Mouse (Mus musculus) liver, embryonic 11.5 days (tissue): ENCODE data around the gene Slc6a3. TPM values are rescaled to one million over a fixed set of nuclear protein-coding genes. Genes with fewer than 3 reads are reported as not detected.

Source experiments
- ATAC-seq: fragments of 200-750 bp; cut with Nextera tagmentation; replicated peaks from 2 replicates; pipeline ENCODE4 v1.8.0; 2017; ENCODE audit warnings: moderate number of reproducible peaks, mild to moderate bottlenecking, moderate TSS enrichment, moderate library complexity; ENCODE audit not compliant: low FRiP score
- DNase-seq: peaks from one replicate; pipeline ENCODE4 v3.0.0-alpha.2; 2017; ENCODE audit warnings: low spot score
- H3K27ac ChIP-seq: fragments of 300-500 bp; sonication (generic); 2 replicates; pipeline ENCODE4 v1.5.1; 2014; ENCODE audit warnings: mild to moderate bottlenecking, low read depth, low read length, control low read depth
- H3K27me3 ChIP-seq: fragments of 300-500 bp; sonication (generic); replicated peaks from 2 replicates; pipeline ENCODE4 v1.6.1; 2014; ENCODE audit warnings: low read length, mixed read lengths; ENCODE audit not compliant: control insufficient read depth, insufficient read depth
- H3K36me3 ChIP-seq: fragments of 300-500 bp; sonication (generic); 2 replicates; pipeline ENCODE4 v1.6.1; 2014; ENCODE audit warnings: mild to moderate bottlenecking, low read length, moderate library complexity, mixed read lengths; ENCODE audit not compliant: control insufficient read depth, insufficient read depth
- H3K4me1 ChIP-seq: fragments of 300-500 bp; sonication (generic); replicated peaks from 2 replicates; pipeline ENCODE4 v1.6.1; 2014; ENCODE audit warnings: low read length, mixed read lengths; ENCODE audit not compliant: control insufficient read depth, insufficient read depth
- H3K4me2 ChIP-seq: fragments of 300-500 bp; sonication (generic); 2 replicates; pipeline ENCODE4 v1.6.1; 2014; ENCODE audit warnings: mild to moderate bottlenecking, control low read depth, moderate library complexity
- H3K4me3 ChIP-seq: fragments of 300-500 bp; sonication (generic); 2 replicates; pipeline ENCODE4 v1.5.1; 2014; ENCODE audit warnings: low read depth, low read length, control low read depth
- H3K9ac ChIP-seq: fragments of 300-500 bp; sonication (generic); 2 replicates; pipeline ENCODE4 v1.6.1; 2014; ENCODE audit warnings: low read depth, low read length, control low read depth
- H3K9me3 ChIP-seq: fragments of 300-500 bp; sonication (generic); 2 replicates; pipeline ENCODE4 v1.6.1; 2016; ENCODE audit warnings: low read length, inconsistent platforms, mixed read lengths; ENCODE audit not compliant: control insufficient read depth
- WGBS: fragments of 180-500 bp; shearing (Covaris S2); extraction: QIAGEN DNeasy Blood & Tissue Kit; methylation state at CpG from one replicate; pipeline ENCODE4 v1.1.7; 2014; 5-methylcytosine and 5-hydroxymethylcytosine counted together
- polyA plus RNA-seq: library from polyadenylated mRNA; unstranded; fragments of >200 nt; fragmentation: Nextera tagmentation; extraction: Ambion mirVana; gene quantifications from 2 replicates; pipeline ENCODE4 v1.2.1, GENCODE M21; 2014

The Slc6a3 gene
- polyA plus RNA-seq, 1 experiment from 2014 or later: 0.70 TPM

- peak overlapping the region; percentile 4 for H3K9ac ChIP-seq
- H3K4me1 ChIP-seq: peaks cover 8% of the 10 kb centered on the region
- peak overlapping the region; percentile 50 for H3K4me3 ChIP-seq
- peak overlapping the region; percentile 88 for H3K4me2 ChIP-seq
- H3K27ac ChIP-seq: no peak overlapping the region
- H3K9me3 ChIP-seq: no peaks in the 10 kb centered on the region
- DNase-seq (no peak), ATAC-seq (peak; percentile 48; the same call in 1 of the 2 replicates)
- WGBS: 22% methylated on average over 13 of the region's 13 CpGs
- H3K36me3 ChIP-seq: no peaks in the 10 kb centered on the region
- peaks cover 36% of the 10 kb centered on the region for H3K27me3 ChIP-seq
Observed at GRCm38 (mm10) chr13:73536824-73537223, 277 bp downstream of the Slc6a3 start.

GRCm38 (mm10) chr13:73564201-73564600, 27.7 kb downstream of the Slc6a3 start:
- no peaks in the 10 kb centered on the region for H3K36me3 ChIP-seq
- DNase-seq (no peak), ATAC-seq (no peak)
- H3K9ac ChIP-seq: no peak overlapping the region
- H3K27me3 ChIP-seq: no peaks in the 10 kb centered on the region
- H3K9me3 ChIP-seq: no peaks in the 10 kb centered on the region
- no peak overlapping the region for H3K4me3 ChIP-seq
- H3K4me2 ChIP-seq: no peak overlapping the region
- no peaks in the 10 kb centered on the region for H3K4me1 ChIP-seq
- 78% methylated on average over 5 of the region's 5 CpGs for WGBS
- H3K27ac ChIP-seq: no peak overlapping the region

GRCm38 (mm10) chr13:73575051-73575450, 38.5 kb downstream of the Slc6a3 start:
- H3K9me3 ChIP-seq: no peaks in the 10 kb centered on the region
- no peaks in the 10 kb centered on the region for H3K4me1 ChIP-seq
- no peak overlapping the region for H3K9ac ChIP-seq
- no peak overlapping the region for H3K4me2 ChIP-seq
- no peak overlapping the region for H3K27ac ChIP-seq
- DNase-seq (no peak), ATAC-seq (no peak)
- no peaks in the 10 kb centered on the region for H3K36me3 ChIP-seq
- no peak overlapping the region for H3K4me3 ChIP-seq
- no peaks in the 10 kb centered on the region for H3K27me3 ChIP-seq

GRCm38 (mm10) chr13:73577277-73577676, 40.7 kb downstream of the Slc6a3 start:
- WGBS: 68% methylated on average over 2 of the region's 2 CpGs
- H3K4me1 ChIP-seq: no peaks in the 10 kb centered on the region
- ATAC-seq: no peak
- H3K36me3 ChIP-seq: no peaks in the 10 kb centered on the region
- no peaks in the 10 kb centered on the region for H3K27me3 ChIP-seq
- H3K4me2 ChIP-seq: no peak overlapping the region
- H3K4me3 ChIP-seq: no peak overlapping the region
- no peak overlapping the region for H3K27ac ChIP-seq
- H3K9ac ChIP-seq: no peak overlapping the region
- no peak for DNase-seq
- H3K9me3 ChIP-seq: no peaks in the 10 kb centered on the region

GRCm38 (mm10) chr13:73591488-73591887, 54.9 kb downstream of the Slc6a3 start:
- no peaks in the 10 kb centered on the region for H3K27me3 ChIP-seq
- H3K4me3 ChIP-seq: no peak overlapping the region
- H3K9ac ChIP-seq: no peak overlapping the region
- no peaks in the 10 kb centered on the region for H3K9me3 ChIP-seq
- no peak overlapping the region for H3K27ac ChIP-seq
- no peak overlapping the region for H3K4me2 ChIP-seq
- ATAC-seq (no peak), DNase-seq (no peak)
- no peaks in the 10 kb centered on the region for H3K4me1 ChIP-seq
- WGBS: 63% methylated on average over 3 of the region's 3 CpGs
- no peaks in the 10 kb centered on the region for H3K36me3 ChIP-seq

- ATAC-seq: no peak
- no peaks in the 10 kb centered on the region for H3K4me1 ChIP-seq
- DNase-seq: no peak
- no peak overlapping the region for H3K4me2 ChIP-seq
- no peak overlapping the region for H3K4me3 ChIP-seq
- WGBS: 41% methylated on average over 2 of the region's 2 CpGs
- H3K9ac ChIP-seq: no peak overlapping the region
- no peak overlapping the region for H3K27ac ChIP-seq
- no peaks in the 10 kb centered on the region for H3K9me3 ChIP-seq
- no peaks in the 10 kb centered on the region for H3K27me3 ChIP-seq
- H3K36me3 ChIP-seq: no peaks in the 10 kb centered on the region
Observed at GRCm38 (mm10) chr13:73592546-73592945, 56.0 kb downstream of the Slc6a3 start.

GRCm38 (mm10) chr13:73596276-73596675, 59.7 kb downstream of the Slc6a3 start:
- Histone ChIP-seq H3K9me3 (no peaks in the 10 kb centered on the region), H3K4me2 (no peak overlapping the region), H3K27ac (no peak overlapping the region), H3K9ac (no peak overlapping the region), H3K4me1 (no peaks in the 10 kb centered on the region), H3K4me3 (no peak overlapping the region), H3K27me3 (no peaks in the 10 kb centered on the region), H3K36me3 (no peaks in the 10 kb centered on the region)
- 41% methylated on average over 4 of the region's 4 CpGs for WGBS
- ATAC-seq (no peak), DNase-seq (no peak)

GRCm38 (mm10) chr13:73600217-73600616, 63.7 kb downstream of the Slc6a3 start:
- DNase-seq (no peak), ATAC-seq (no peak)
- no peak overlapping the region for H3K4me2 ChIP-seq
- H3K27ac ChIP-seq: no peak overlapping the region
- H3K36me3 ChIP-seq: no peaks in the 10 kb centered on the region
- H3K27me3 ChIP-seq: no peaks in the 10 kb centered on the region
- no peak overlapping the region for H3K9ac ChIP-seq
- no peak overlapping the region for H3K4me3 ChIP-seq
- 39% methylated on average over 4 of the region's 4 CpGs for WGBS
- H3K9me3 ChIP-seq: no peaks in the 10 kb centered on the region
- peaks cover 12% of the 10 kb centered on the region; the same call in 1 of the 2 replicates for H3K4me1 ChIP-seq

GRCm38 (mm10) chr13:73603046-73603445, 66.5 kb downstream of the Slc6a3 start:
- peaks cover 9% of the 10 kb centered on the region; the same call in 1 of the 2 replicates for H3K36me3 ChIP-seq
- H3K4me3 ChIP-seq: peak overlapping the region; percentile 90
- DNase-seq: no peak
- WGBS: 43% methylated on average over 4 of the region's 4 CpGs
- no peaks in the 10 kb centered on the region for H3K9me3 ChIP-seq
- no peak for ATAC-seq
- H3K9ac ChIP-seq: peak overlapping the region; percentile 88
- H3K27me3 ChIP-seq: no peaks in the 10 kb centered on the region
- H3K4me1 ChIP-seq: peaks cover 12% of the 10 kb centered on the region; the same call in 1 of the 2 replicates
- no peak overlapping the region for H3K27ac ChIP-seq
- H3K4me2 ChIP-seq: peak overlapping the region; percentile 70
